Mouse (Mus musculus) myocyte (in vitro differentiated cells): Measurements from ENCODE around the gene Zbtb39. TPM values are rescaled to one million over a fixed set of nuclear protein-coding genes. Genes with fewer than 3 reads are reported as not detected.

Source experiments
- H3K27me3 ChIP-seq: one replicate; pipeline ENCODE4 v1.6.1; 2011; ENCODE audit not compliant: control insufficient read depth, insufficient read depth, insufficient read length
- H3K36me3 ChIP-seq: one replicate; pipeline ENCODE4 v1.6.1; 2011; ENCODE audit not compliant: control insufficient read depth, insufficient read depth
- H3K4me2 ChIP-seq: one replicate; pipeline ENCODE4 v1.6.1; 2011; ENCODE audit warnings: low read depth, control low read depth
- H3K4me3 ChIP-seq: one replicate; pipeline ENCODE4 v1.5.1; 2011; ENCODE audit warnings: mild to moderate bottlenecking, control low read depth, moderate library complexity
- H3K79me2 ChIP-seq: one replicate; pipeline ENCODE4 v1.6.1; 2011; ENCODE audit not compliant: control insufficient read depth, insufficient read depth
- H3ac ChIP-seq: one replicate; pipeline ENCODE4 v1.6.1; 2011; ENCODE audit not compliant: control insufficient read depth, insufficient read length
- CEBPB ChIP-seq: IDR thresholded peaks from 2 replicates; pipeline ENCODE4 v1.6.1; 2011; ENCODE audit warnings: mild to moderate bottlenecking, moderate library complexity; ENCODE audit not compliant: poor library complexity, insufficient read depth, severe bottlenecking
- E2F4 ChIP-seq: IDR thresholded peaks from one replicate; pipeline ENCODE4 v1.6.1; 2011; ENCODE audit warnings: mild to moderate bottlenecking, control low read depth, moderate library complexity; ENCODE audit not compliant: insufficient read depth
- MAX ChIP-seq: IDR thresholded peaks from one replicate; pipeline ENCODE4 v1.6.1; 2011; ENCODE audit warnings: low read depth, mild to moderate bottlenecking, control low read depth
- MYOD1 ChIP-seq, 3 experiments: IDR thresholded peaks; one replicate each; pipeline ENCODE4 v1.6.1; 2011; ENCODE audit warnings: control low read depth in 2 of 3, low read depth in 2 of 3, mild to moderate bottlenecking in 2 of 3, moderate library complexity in 1 of 3; ENCODE audit not compliant: insufficient read length in 2 of 3, control insufficient read depth in 1 of 3
- MYOG ChIP-seq, 3 experiments: IDR thresholded peaks; one replicate each; pipeline ENCODE4 v1.6.1; 2011; ENCODE audit warnings: control low read depth in 2 of 3, low read depth in 2 of 3, mild to moderate bottlenecking in 2 of 3; ENCODE audit not compliant: insufficient read length in 2 of 3, control insufficient read depth in 1 of 3, insufficient read depth in 1 of 3
- POLR2A ChIP-seq: IDR thresholded peaks from one replicate; pipeline ENCODE4 v1.6.1; 2011; ENCODE audit warnings: low read depth, mild to moderate bottlenecking, control low read depth, moderate library complexity; ENCODE audit not compliant: insufficient read length
- POLR2AphosphoS2 ChIP-seq: IDR thresholded peaks from one replicate; pipeline ENCODE4 v1.6.1; 2011; ENCODE audit warnings: low read depth, control low read depth; ENCODE audit not compliant: insufficient read length
- REST ChIP-seq: IDR thresholded peaks from one replicate; pipeline ENCODE4 v1.6.1; 2011; ENCODE audit warnings: mild to moderate bottlenecking, control low read depth, moderate library complexity; ENCODE audit not compliant: insufficient read depth, insufficient read length
- SRF ChIP-seq: IDR thresholded peaks from one replicate; pipeline ENCODE4 v1.6.1; 2011; ENCODE audit warnings: low read depth; ENCODE audit not compliant: control insufficient read depth, insufficient read length
- TCF12 ChIP-seq: IDR thresholded peaks from one replicate; pipeline ENCODE4 v1.6.1; 2011; ENCODE audit warnings: mild to moderate bottlenecking, control low read depth; ENCODE audit not compliant: poor library complexity, insufficient read depth, severe bottlenecking
- TCF3 ChIP-seq: IDR thresholded peaks from one replicate; pipeline ENCODE4 v1.6.1; 2011; ENCODE audit warnings: low read depth, control low read depth; ENCODE audit not compliant: insufficient read length
- USF1 ChIP-seq: IDR thresholded peaks from one replicate; pipeline ENCODE4 v1.6.1; 2011; ENCODE audit warnings: low read depth, mild to moderate bottlenecking, control low read depth, moderate library complexity
- polyA plus RNA-seq: library from polyadenylated mRNA; unstranded; fragments of >200 nt; fragmentation: generic; extraction: Trizol; gene quantifications from one replicate; pipeline ENCODE4 v1.2.1, GENCODE M21; 2012; ENCODE audit warnings: missing spikeins

Zbtb39 gene
- polyA plus RNA-seq, 1 experiment = 3.2 TPM

DNA sequence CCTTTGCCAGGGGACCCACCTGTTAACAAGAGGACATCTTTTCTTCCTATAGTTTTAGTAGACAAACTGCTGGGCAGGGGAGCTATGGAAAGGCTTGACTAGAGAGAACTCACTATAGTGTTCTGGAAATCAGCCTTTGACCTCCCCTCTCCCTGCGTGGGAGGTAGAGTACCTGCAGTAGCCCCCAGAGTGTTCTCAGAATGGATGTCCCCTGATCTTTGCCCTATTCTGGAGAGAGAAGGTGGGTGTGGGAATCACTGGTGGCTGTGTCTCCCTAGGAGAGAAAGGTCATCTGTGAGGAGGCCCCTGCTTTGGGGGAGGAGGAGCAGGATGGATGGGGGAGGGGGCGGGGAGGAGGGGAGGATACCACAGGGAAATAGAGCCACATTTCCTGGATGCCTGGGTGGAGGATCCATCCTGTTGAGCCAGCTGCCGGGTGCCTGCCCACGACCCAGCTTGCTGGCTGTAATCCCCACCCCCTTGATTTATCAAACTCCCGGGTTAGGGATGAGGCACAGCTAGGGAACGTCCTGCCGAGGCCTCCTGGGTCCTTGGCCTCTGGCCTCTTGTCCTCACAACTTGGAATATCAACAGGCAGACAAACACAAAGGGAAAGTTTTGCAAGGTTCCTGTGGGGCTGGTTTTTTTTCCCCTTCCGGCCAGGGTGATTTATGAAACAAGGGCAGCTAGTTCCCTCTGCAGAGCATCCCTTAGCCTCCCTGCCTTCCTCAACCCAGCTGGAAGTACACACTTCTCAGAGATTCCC lies 9.7 kb downstream of the Zbtb39 start:
- Histone ChIP-seq H3K79me2 (peaks cover 4% of the 10 kb centered on the region), H3ac (no peak overlapping the region), H3K4me3 (no peak overlapping the region), H3K27me3 (no peaks in the 10 kb centered on the region), H3K4me2 (no peak overlapping the region), H3K36me3 (peaks cover 13% of the 10 kb centered on the region)
- TF ChIP-seq CEBPB = no peak
- peak in 1 of 3 experiments; percentile 13 for TF ChIP-seq MYOG (IDR thresholded peaks at IDR 0.05; ENCODE audit: control insufficient read depth in 1 of 3, insufficient read depth in 1 of 3, insufficient read length in 2 of 3, low read depth in 2 of 3)
- no peak for TF ChIP-seq MAX
- no peak for TF ChIP-seq POLR2AphosphoS2
- TF ChIP-seq REST = no peak
- TF ChIP-seq TCF3 = no peak

DNA sequence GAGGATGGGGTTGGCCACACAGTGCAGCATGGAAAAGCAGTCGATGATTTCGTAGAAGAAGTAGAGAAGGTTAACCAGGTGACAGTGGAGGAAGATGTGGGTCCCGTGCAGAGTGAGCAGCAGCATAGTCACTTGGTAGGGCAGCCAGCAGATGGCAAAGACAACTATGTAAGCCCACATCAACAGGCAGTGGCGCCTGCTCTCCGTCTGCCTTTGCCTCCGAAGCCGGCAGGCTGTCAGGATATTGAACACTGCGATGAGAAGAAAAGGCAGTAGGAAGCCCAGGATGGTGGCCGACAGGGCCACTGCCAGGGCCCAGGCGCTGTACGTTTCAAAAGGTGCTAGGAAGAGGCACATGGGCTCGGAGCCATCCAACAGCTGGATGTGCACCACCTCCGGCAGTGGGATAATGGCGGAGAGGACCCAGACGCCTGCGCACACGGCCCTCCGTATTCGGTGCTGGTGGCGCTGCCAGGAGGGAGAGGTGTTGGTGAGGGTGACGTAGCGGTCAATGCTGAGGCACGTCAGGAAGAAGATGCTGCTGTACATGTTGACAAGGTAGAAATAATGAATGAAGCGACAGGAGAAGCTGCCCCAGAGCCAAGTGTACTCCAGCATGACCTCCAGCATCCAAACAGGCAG lies 10.9 kb downstream of the Zbtb39 start:
- H3K27me3 ChIP-seq = no peaks in the 10 kb centered on the region
- H3K4me2 ChIP-seq = no peak overlapping the region
- no peak overlapping the region for H3K4me3 ChIP-seq
- H3K36me3 ChIP-seq = peaks cover 7% of the 10 kb centered on the region
- TF ChIP-seq REST (no peak), CEBPB (no peak), POLR2AphosphoS2 (no peak), TCF12 (no peak), MYOD1 (IDR thresholded peaks at IDR 0.05; ENCODE audit: control insufficient read depth in 1 of 3, insufficient read length in 2 of 3, low read depth in 2 of 3) (no peak), POLR2A (no peak), TCF3 (no peak), SRF (no peak), MYOG (IDR thresholded peaks at IDR 0.05; ENCODE audit: control insufficient read depth in 1 of 3, insufficient read depth in 1 of 3, insufficient read length in 2 of 3, low read depth in 2 of 3) (no peak), E2F4 (no peak), USF1 (no peak), MAX (no peak)
- no peaks in the 10 kb centered on the region for H3K79me2 ChIP-seq
- no peak overlapping the region for H3ac ChIP-seq

GRCm38 (mm10) chr10:127751548-127751947 lies 12.2 kb downstream of the Zbtb39 start, which contains the start of gene Gpr182:
Gpr182 (minus strand) TSS chr10:127751732.
- peaks cover 2% of the 10 kb centered on the region for H3K36me3 ChIP-seq
- no peak within 1 kb of the TSS for H3K4me2 ChIP-seq
- H3K27me3 ChIP-seq = no peaks in the 10 kb centered on the region
- no peak within 1 kb of the TSS for H3K4me3 ChIP-seq
- TF ChIP-seq MAX (no peak), REST (no peak), TCF3 (no peak), POLR2AphosphoS2 (no peak), CEBPB (no peak), SRF (no peak), E2F4 (no peak), USF1 (no peak), TCF12 (no peak), MYOD1 (IDR thresholded peaks at IDR 0.05; ENCODE audit: control insufficient read depth in 1 of 3, insufficient read length in 2 of 3, low read depth in 2 of 3) (no peak), POLR2A (no peak), MYOG (IDR thresholded peaks at IDR 0.05; ENCODE audit: control insufficient read depth in 1 of 3, insufficient read depth in 1 of 3, insufficient read length in 2 of 3, low read depth in 2 of 3) (no peak)
- H3K79me2 ChIP-seq = no peaks in the 10 kb centered on the region
- H3ac ChIP-seq = no peak within 1 kb of the TSS

DNA sequence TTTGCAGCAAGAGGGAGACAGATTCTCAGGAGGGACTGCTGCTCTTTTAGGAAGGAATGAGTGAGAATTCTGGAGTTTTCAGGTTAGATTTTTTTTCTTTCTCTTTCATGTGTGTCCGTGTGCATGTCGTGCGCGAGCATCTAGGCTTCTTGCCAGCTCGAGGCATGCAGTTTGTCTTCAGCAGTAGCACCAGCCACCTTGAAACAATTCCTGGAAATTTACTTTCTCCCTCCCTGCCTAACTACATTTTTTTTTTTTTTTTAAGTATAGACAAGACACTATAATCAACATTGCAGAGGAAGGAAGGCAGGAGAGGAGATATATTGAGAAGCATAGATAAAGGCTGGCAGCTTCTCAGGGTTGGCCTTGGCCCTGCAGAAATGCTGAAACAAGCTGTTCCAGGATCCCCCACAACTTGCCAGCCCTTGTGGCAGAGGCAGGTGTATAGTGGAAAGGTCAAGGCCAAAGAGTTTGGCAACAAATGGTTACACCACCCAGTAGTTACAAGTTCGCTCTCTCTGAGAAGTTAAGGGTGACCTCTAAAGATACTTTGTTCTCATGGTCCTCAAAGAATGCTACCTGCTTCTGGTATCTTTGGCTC lies 15.3 kb downstream of the Zbtb39 start:
- no peak overlapping the region for H3K4me3 ChIP-seq
- no peak for TF ChIP-seq MYOD1 (IDR thresholded peaks at IDR 0.05; ENCODE audit: control insufficient read depth in 1 of 3, insufficient read length in 2 of 3, low read depth in 2 of 3)
- H3K36me3 ChIP-seq = no peaks in the 10 kb centered on the region
- H3K27me3 ChIP-seq = no peaks in the 10 kb centered on the region
- no peak overlapping the region for H3K4me2 ChIP-seq
- no peaks in the 10 kb centered on the region for H3K79me2 ChIP-seq
- H3ac ChIP-seq = no peak overlapping the region

- Histone ChIP-seq H3K36me3 (no peaks in the 10 kb centered on the region), H3K27me3 (no peaks in the 10 kb centered on the region), H3K4me2 (no peak overlapping the region), H3K79me2 (no peaks in the 10 kb centered on the region), H3ac (no peak overlapping the region), H3K4me3 (no peak overlapping the region)
- TF ChIP-seq TCF12 = no peak
- no peak for TF ChIP-seq CEBPB
- TF ChIP-seq MYOD1 (IDR thresholded peaks at IDR 0.05; ENCODE audit: control insufficient read depth in 1 of 3, insufficient read length in 2 of 3, low read depth in 2 of 3) = no peak
- TF ChIP-seq REST = no peak
- TF ChIP-seq TCF3 = no peak
- no peak for TF ChIP-seq POLR2A
- TF ChIP-seq USF1 = no peak
- no peak for TF ChIP-seq MAX
- TF ChIP-seq SRF = no peak
- no peak for TF ChIP-seq POLR2AphosphoS2
- no peak for TF ChIP-seq E2F4
- no peak for TF ChIP-seq MYOG (IDR thresholded peaks at IDR 0.05; ENCODE audit: control insufficient read depth in 1 of 3, insufficient read depth in 1 of 3, insufficient read length in 2 of 3, low read depth in 2 of 3)
Observed at GRCm38 (mm10) chr10:127755246-127755645, 15.9 kb downstream of the Zbtb39 start.
